Mouse (Mus musculus): ENCODE results near the gene Elk3. TPM values are rescaled to one million over a fixed set of nuclear protein-coding genes. Genes with fewer than 3 reads are reported as not detected.

Gene Elk3
- total RNA-seq, 2 experiments from 2014 or later = 7.4 to 8.9 TPM

GRCm38 (mm10) chr10:93291843-93292242 is 19.1 kb downstream of the Elk3 start:
- DNase-seq = peak; percentile 61 to 70

- DNase-seq = no peak
Observed at GRCm38 (mm10) chr10:93291352-93291751, 19.6 kb downstream of the Elk3 start.

- DNase-seq = no peak
Observed at GRCm38 (mm10) chr10:93289404-93289803, 21.5 kb downstream of the Elk3 start.

GRCm38 (mm10) chr10:93288336-93288735 is 22.6 kb downstream of the Elk3 start:
- no peak for DNase-seq

DNA sequence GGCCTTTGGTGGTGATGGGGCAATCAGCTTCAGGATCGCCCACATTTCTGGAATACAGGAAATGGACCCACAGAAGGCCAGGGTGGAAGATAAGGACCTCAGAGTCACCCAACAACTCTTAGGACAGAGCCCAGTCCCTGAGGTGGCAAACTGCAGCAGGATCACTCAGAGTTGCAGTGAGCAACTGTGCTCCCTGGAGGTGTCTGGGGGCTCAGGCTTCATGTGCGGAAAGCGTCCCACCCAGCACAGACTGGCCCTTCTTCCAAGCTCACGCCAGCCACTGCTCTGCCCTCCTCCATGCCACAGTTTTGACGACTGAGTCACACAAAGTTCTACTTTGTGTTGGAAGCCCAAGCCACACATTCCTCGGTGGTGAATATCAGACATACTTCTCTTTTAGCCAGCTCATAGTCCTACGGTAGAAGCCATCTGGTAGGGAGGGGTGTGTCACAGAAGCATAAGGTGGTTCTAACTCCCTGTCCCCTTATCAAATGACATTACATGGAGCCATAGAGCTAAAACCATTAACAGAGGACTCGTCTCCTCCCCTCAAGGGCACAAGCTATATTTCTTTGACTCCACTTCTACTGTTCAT is 23.3 kb downstream of the Elk3 start:
- no peak for DNase-seq

- no peak for DNase-seq
Observed at GRCm38 (mm10) chr10:93285489-93285888, 25.4 kb downstream of the Elk3 start.

DNA sequence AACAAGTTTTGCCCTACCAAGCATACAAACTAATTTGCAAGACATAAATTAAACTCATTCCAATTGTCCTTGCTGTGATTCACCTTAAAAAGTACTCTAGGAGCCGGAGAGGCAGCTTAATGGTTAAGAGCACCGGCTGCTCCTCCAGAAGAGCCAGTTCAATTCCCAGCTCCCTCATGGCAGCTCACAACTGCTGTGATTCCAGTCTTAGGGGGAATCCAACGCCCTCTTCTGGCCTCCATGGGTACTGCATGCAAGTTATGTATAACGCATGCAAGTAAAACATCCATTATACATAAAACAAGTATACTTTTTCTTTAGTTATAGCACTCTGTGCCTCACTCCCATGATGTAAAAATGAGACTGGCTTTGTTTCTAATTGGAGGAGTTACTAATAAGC is 27.7 kb downstream of the Elk3 start:
- DNase-seq = no peak

DNA sequence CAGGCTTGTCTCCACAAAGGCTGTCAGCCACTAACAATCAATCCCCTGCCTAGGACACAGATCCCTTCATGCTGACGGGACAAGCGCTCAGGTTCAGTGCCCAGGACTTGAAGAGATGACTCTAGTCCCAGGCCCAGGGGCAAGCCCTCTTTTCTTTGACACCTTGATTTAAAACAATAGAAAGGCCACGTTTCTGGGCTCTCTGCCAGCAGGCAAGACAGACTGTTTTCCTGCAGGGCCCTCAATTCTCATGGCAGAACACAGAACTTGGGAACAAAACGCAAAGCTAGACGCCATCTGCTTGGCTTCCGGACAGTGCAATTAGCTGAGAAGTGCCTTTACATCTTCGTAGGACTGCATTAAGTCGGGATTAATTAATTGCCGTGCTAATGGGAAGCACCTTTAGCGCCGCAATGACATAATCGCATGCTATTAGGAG is 28.4 kb downstream of the Elk3 start:
- no peak for DNase-seq

- DNase-seq = peak in 1 of 2 experiments; percentile 36
Observed at GRCm38 (mm10) chr10:93281092-93281491, 29.8 kb downstream of the Elk3 start.

- no peak for DNase-seq
Observed at GRCm38 (mm10) chr10:93280586-93280985, 30.3 kb downstream of the Elk3 start.

- no peak for DNase-seq
Observed at GRCm38 (mm10) chr10:93279062-93279461, 31.9 kb downstream of the Elk3 start.

GRCm38 (mm10) chr10:93278361-93278760 is 32.6 kb downstream of the Elk3 start:
- no peak for DNase-seq

GRCm38 (mm10) chr10:93276857-93277256 is 34.1 kb downstream of the Elk3 start:
- no peak for DNase-seq

DNA sequence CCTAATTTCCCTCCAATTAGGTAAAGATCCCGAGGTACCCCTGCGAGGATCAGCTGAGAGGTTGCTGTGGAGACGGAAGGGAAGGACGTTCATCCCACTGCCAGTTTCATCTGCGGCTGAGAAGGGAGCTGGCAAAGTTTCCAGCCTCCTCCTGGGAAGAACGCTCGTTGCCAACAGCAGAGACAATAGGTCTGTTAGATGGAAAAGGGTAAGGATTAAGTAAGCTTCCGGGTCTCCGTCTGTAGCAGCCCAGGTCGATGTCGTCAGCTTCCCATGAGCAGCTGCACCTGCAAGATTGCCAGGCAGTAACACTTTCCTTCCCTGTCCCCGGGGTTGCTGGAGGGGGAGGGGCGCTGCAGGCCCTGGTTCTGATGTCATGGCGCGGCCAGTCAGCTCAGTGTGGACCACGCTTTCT is 34.6 kb downstream of the Elk3 start:
- DNase-seq = peak; percentile 79 to 85

- peak; percentile 88 to 89 for DNase-seq
Observed at GRCm38 (mm10) chr10:93275212-93276136, 35.5 kb downstream of the Elk3 start.

- no peak for DNase-seq
Observed at GRCm38 (mm10) chr10:93274277-93274696, 36.6 kb downstream of the Elk3 start.

DNA sequence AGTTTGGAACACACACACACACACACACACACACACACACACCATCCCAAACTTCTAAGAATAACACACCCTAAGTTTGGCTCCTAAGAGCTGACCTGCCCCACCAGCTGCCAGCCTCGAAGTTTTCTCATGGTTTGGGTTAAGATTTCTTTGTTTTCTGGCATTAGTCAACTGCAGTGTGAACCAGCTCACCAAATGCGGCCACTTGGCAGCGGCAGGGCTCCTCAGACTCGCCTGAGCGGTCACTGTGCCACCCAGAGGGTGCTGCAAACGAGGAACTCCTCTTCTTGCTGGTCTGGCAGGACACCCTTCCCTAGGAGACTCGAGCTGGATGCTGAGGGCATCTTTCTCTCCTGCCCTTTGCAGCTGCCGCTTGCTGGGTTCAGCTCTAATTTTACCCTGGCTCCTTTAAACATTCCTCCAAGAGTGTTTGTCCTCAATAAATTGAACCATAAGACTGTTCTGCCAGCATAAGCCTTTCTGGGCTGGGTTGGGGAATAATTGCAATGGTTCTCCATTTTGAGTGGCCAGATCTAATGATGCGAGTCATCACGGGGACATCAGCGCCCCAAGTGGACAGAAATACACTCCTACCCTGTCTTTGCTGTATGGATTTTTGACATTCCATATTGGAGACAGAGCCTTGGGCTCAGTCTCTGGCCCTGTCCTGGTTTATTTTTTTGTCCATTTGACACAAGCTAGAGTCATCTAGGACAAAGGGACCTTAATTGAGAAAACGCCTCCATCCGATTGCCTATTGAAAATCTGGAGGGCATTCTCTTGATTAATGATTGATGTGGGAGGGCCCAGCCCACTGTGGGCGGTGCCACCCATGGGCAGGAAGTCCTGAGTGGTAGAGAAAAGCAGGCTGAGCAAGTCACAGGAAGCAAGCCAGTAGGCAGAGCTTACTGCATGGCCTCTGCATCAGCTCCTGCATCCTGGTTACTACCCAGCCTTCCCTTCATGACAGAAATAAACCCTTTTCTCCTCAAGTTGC is 37.7 kb downstream of the Elk3 start:
- no peak for DNase-seq

GRCm38 (mm10) chr10:93271831-93272230 is 39.1 kb downstream of the Elk3 start:
- DNase-seq = no peak

GRCm38 (mm10) chr10:93270889-93271460 is 40.0 kb downstream of the Elk3 start:
- DNase-seq = no peak

- DNase-seq = no peak
Observed at GRCm38 (mm10) chr10:93269744-93270143, 41.2 kb downstream of the Elk3 start.

DNA sequence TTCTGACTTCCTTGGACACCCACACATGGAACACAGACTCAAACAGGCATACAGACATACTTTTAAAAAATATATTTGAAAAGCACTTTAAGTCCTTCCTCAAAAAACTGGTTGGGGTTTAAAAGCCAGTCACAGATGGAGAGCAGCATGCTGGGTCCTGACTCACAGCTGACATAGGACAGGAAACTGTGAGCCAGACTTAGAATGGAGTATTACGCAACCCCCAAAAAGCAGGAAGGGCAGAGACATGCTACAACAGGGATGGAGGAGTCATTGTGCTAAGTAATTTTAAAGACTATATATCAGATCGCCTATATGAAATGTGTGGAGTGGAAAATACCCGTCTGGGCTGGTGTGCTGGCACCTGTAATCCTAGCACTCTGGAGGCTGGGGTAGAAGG is 42.6 kb downstream of the Elk3 start:
- DNase-seq = no peak

DNA sequence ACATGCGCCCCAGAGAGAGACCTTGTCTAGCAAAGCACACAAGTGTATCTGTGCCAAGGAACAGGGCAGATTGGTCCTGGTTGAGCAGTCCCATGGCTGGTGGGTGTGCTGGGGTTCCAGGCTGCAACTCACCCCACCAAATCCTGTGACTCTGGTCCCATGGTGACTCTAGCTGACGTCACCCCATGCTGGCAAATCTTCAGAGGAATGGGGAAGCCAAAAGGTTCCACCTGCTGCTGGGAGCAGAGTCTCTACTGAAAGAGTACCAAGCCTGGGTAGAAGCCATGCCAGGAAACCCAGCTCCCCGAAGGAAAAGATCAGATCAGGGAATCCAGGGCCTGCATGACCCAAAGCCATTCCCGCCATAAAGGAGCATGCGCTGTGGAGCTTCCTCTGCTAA is 43.4 kb downstream of the Elk3 start:
- no peak for DNase-seq

Data from layer of hippocampus, postnatal 36 days (tissue).